Mouse (Mus musculus): ENCODE results near the gene Bcar1.

Gene Bcar1

DNA sequence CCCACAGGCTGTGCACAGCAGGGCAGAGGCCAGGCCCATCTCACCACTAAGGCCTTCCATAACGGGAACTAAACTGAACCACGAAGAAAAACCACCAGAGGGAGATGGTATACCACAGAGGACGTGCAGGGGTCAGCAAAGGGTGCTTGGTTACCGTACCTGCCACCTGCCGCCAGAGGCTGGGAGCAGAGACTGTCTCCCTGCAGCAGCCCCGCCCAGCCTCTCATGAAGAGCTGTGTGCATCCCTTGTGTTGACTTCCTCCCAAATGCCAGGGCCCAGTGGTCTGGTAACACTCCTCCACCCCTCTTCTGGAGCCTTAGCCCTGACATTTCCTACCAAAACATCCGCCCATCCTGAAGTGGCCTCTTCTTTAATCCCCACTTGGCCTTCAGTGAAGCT, 4.0 kb downstream of the Bcar1 start:
- DNase-seq (ENCODE audit: low spot score): no peak

DNA sequence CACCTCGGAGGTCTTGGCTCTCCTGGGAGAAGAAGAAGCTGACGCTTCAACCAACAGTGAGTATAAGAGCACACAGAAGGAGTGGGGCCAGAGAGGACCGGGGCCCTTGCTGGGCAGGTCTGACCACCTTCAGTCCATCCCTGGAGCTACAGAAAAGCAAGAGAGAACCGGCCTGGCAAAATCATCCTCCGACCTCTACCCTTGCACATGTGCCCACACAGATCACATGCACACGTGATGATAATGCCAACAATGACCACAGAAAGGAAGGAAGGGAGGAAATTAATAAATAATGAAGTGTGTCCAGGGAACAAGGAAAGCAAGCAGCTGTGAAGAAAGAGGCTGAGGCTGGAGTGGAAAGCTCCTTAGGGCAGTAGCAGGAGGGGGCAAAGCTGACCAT, 4.7 kb downstream of the Bcar1 start:
- DNase-seq (ENCODE audit: low spot score): no peak

DNA sequence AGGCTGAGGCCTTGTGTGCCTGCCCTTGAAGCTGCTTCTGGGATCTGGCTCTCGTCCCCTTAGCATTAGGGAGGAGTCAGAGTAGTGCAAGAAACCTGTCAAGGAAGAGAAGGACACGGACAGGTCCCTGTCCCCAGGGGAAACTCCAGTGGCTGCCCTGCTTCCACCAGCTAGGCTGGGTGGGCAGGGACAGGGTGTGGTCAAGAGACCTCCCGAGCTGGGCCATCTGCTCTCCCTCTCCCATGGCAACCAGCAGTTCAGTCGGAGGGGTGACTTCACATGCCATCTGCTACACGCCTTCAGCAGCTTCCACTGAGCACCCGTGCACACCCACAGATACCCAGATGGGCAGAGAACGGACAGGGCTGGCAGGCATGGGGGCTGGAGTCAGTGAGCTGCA, 7.3 kb downstream of the Bcar1 start:
- DNase-seq (ENCODE audit: low spot score): no peak

DNA sequence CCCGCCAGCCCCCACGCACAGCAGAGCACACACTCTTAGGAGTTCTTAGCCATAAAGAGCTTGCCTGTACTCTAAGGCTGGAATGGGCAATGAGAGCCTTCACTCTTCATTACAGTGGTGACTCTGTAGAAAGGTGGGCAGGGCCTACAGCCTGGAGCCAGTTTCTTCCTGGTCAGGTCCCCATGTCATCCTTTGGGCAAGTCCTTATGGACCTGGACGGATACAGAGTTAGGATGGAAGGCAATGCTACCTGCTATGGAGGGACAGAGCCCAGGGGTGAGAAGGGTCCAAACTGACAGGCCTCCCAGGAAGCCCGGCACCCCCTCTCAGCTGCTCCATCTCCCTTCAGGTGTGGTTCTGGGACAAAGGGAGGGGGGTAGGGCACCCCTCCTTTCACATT, 7.8 kb downstream of the Bcar1 start:
- DNase-seq (ENCODE audit: low spot score): no peak

DNA sequence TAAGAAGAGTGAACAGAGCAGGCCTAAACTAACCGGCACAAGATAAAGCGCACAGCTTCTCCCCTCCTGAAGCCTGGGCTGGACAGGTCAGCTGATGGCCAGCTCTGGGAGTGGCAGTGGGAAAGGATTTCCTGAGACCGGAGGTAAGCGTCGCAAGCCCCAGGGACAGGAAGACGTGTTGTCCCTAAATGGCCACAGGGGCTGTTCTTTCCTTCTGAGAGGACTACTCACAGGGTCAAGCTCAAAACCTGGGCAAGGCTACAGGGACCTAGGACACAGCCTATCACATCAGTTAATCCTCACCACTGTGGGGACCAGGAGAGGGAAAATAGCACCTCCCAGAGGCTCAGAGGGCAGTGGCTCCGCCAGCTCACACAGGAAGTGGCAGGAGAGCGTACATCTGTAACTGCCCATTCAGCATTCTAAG, 8.3 kb downstream of the Bcar1 start:
- DNase-seq (ENCODE audit: low spot score): no peak

DNA sequence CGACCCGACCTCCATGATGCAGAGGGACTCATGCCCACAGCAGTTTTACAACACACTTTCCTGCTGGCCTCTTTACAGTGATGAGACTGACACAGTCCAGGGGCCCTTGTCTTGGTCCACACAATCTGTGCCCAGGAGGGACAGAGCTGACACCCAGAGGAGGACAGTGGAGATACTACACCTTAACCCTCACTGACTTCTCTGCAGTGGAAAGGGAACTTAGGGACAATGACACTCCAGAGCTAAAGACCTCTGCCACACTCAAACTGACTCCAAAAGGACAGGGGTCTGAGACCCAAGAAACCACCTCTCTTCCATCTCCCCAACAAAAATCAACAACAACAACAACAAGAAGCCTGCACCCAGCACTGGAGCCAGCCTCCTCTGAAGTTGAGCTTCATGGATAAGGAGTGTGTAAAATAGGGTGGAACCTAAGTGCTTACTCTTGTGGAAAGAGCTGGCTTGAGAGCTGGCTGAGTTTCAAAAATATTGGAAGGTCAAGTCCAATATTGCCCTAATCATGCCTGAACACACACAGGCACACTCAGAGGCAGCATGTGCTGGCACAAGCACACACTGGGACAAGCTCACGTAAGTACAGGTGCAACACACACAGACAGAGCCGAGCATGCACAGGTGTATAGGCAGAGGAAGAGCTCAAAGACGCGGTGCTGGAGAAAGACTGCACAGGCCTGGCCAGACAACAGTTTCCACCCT, 9.2 kb downstream of the Bcar1 start:
- no peak for DNase-seq (ENCODE audit: low spot score)

DNA sequence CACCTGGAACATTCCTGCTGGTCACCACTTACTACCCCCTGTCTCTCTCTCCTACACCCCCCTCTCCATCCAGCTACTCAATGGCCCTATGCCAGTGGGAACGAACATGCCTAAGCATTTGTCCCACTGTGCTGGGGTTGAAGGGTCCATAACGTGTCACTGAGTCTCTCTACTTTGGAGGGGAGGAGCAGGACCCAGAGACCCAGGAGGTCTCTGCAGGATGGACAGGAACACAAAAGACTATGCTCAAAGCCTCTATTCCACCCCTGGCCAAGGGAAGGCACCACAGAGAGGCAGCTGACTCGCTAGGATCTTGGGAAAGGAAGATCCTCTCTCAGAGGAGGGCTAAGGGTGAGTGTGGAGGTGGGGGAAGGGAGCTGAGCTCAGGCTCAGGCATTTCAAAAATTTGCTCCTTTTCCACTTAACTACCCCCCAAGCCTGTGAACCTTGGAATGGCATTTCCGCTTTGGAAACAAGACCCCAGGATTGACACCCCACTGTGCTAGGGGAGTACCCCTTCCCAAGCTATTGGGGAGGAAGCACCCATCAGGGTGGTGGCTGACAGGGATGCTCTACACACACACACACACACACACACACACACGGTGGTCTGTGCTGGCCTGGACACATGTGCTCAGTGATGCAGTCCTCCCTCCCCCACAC, 9.9 kb downstream of the Bcar1 start:
- no peak for DNase-seq (ENCODE audit: low spot score)

DNA sequence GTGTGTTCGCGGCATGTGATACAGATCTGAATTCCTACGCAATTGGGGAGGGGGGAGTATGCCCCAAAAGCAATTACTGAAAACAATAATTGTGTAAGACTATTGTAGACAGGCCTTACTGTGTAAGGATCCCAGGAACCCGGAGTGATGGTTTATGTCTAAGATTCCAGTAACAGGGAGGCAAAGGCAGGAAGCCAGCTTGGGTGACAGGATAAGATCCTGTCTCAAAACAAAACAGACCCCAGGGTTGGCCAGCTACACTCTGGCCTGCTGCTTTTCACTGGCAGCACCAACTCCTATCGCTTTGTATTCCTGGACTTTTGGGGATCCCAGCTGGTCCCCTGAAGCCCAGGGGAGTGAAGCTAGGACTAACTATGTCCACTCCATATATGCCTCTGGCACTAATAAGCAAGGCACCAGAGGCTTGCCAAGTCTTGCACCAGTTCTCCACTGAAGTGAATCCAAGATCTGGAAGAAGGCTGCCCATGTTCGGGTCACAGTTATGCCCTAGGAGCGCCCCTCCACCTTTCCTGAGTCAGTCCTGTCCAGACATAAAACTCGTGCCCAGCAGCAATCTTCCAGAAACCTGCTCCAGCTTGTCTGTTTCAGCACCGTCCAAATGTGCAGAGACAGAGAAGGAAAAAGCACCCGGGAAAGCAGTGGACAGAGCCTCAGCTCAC, 11.1 kb downstream of the Bcar1 start:
- no peak for DNase-seq (ENCODE audit: low spot score)

DNA sequence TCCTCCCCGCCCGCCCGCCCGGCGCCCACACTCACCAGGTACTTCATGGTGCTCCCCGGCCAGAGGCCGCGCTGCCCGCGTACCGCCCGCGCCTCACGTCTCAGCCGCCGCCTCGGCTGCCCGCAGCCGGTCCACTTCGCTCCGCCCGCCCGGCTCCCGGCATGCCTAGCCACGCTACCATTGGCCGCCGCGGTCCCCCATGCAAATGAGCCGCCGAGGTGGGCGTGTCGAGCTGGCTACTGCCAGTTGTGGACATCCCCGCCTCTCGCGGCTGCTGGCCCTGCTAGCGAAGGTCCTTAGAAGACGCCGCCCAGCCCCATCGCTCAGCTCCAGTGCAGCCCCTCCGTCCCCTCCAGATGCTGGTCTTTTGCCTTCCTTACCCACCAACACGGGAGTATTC, 11.6 kb downstream of the Bcar1 start:
- peak; percentile 78 for DNase-seq (ENCODE audit: low spot score)

DNA sequence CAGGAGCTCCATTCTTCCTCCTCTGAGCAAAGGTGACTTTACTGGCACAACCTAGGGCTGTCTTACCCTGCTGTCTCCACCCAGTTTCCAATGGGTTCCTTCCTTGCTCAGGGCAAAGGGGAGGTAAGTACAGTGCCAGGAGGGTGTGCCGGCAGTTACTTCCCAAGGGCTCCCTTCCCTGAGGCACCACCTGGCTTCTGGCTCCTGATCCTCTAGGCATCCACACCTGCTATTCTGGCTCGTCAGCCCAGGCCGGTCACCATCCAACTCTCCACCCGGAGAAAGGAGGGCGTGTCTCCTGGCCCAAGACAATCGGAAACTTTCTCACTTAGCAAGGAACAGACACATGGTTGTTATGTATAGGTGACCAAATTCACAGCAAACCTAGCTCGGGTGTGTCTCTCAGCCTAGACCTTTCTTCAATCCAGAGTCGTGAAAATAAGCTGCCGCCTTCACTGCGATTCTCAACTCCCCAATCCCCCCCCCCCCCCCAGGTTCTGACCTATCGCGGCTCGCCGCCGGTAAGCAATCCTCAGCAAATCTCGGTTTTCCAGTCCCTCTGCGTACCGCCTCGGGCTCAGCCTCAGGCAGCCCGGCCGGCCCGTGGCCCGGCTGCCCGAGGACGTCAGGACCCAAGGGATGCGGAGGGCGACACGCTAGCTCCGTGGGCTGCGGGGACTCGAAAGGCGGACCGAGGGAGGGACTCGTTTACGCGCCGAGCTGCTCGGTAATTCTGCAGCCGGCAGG, 12.2 kb downstream of the Bcar1 start:
- DNase-seq (ENCODE audit: low spot score): no peak

DNA sequence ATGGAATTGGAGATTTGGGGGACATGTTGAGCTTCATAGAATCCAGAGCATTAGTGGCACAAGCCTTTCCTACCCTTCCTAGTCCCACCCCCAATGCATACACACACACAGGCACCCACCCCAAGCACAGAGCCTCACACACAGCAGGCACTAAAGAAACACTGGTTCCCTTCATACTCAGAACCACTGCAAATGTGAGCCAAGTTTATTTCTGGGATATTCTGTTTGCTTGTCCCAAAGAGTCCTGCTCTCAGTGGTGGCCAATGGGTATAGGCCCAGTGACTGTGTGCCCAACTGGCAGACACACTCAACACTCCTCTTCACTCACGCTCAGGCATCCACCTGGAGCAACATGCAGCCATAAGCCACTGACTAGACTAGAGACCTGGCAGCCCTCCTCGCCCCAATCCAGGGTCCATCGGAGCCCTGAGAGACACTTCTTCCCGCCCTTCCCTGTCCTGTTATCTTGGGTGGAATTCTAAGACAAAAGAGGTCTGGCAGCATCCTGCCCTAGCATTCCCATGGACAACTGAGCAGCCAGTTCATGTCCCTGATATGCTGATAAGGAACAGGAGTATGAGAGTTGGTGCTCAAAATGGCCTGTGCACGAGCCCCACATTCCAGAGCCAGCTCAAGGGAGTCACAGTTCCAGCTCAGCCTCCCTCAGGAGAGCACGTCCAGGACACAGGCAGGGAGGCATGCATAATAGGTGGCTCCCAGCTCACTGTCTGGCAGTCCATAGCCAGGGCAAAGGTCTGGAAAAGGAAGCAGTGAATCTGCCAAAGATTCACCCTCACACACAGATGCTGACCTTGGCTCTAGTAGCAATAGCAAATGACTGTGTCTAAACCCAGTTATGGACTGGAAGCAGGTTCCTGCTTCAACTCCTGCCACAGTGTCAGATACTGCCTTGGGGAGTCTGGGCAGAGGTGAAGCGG, 14.1 kb downstream of the Bcar1 start:
- DNase-seq (ENCODE audit: low spot score): no peak

DNA sequence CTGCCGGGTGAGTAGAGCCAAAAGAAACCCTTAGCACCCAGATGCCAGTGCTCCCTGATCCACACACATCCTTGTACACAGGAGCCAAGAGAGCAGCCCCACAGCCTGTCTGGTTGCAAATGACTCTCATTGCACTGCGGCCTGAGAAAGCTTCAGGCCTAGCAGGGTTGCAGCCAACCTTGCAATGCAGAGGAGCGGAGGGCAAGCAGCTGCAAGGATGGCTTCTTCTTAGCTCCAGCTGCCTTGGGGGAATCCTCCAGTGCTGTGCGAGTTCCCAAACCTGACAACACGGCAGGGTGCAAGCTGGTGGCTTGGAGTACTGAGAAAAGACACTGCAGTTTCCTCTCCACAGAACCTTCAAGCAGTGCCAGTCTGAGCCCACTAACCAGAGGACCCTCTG, 15.1 kb downstream of the Bcar1 start:
- DNase-seq (ENCODE audit: low spot score): no peak

DNA sequence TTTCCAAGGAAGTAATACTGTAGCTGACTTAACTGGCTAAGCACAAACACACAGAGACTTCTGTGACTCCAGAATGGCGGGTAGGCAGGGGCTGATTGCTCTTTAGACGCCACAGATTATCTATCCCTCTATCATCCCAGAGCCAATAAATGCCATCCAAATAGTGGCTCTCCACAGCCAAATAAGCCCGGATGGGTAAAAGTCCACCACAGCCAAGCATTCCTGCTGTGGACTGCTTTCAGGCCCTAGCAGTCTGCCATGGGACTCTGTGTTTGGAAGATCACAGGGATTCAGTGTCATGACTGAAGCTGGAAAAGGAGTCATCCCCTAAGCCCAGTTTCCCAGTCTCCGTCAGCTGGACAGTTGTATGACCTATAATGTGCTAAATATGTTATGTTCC, 16.1 kb downstream of the Bcar1 start:
- DNase-seq (ENCODE audit: low spot score): no peak

DNA sequence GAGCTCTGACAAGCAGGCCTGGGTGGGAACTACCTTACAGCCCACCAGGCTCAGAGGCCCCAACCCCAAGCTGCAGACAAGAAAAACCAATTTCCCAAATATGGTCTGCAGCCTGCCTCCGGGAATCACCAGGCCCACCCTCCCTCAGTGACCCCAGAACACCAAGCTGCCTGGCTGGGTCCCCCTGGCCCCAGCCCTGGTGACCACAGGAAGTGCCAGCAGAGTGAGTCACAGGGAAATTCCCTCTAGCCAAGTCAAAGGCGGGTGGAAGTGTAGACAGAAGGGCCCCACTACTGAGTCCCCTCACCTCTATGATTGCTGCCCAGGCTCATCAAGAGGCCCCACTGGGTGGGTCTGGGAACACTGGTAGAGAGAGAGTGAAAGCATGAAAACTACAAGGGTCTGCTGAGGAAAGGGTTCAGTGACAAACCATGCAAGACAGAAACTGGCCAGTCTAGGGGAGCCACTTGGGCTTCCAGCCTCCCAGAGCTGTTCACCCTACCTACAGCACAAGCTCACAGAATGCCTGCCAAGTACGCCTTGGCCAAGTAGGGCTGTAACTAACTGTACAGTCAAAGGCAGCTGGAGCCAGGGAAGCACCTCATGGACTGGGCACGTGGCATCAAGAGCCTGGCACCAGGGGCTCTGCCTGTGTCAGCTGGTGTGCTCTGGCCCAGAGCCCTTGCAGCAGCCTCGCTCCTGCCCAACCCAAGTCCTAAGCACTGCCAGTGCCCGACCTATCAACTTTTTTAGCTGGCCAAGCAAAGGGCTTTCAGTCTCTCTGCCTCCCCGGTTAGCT, 17.3 kb downstream of the Bcar1 start:
- no peak for DNase-seq (ENCODE audit: low spot score)

DNA sequence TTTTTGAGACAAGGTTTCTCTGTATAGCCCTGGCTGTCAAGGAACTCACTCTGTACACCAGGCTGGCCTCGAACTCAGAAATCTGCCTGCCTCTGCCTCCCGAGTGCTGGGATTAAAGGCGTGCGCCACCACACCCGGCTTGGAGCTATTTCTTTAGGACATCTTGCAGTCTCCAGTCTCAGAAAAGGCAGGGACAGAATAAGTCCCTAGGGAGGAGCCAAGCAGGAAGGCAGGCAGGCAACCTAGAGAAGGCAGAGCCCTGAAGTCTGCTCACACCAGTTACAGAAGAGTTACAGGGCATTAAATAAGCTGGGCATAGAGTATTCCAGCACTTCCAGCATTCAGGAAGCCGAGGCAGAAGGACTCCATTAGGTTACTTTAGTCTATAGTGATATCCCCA, 18.3 kb downstream of the Bcar1 start:
- DNase-seq (ENCODE audit: low spot score): no peak

DNA sequence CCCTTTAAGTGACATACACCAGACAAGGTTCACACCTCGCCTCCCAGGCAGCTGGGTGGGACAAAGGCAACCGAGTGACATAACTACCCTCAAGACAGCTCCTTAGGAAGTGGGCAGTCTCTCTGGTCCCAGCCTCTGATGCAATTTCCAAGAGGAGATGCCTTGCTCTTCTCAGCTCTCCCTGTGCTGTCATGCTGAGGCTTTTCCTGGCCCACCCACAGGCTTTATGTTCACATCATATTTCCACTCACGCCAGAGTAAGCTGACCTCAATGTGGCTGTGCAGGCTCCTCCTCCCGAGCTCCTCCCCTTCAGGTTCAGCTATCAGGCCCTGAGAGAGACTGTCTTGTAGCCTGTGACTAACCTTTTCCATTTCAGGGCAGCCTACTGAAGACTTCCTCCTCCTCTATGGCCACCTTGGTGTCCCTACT, 23.5 kb downstream of the Bcar1 start:
- no peak for DNase-seq (ENCODE audit: low spot score)

DNA sequence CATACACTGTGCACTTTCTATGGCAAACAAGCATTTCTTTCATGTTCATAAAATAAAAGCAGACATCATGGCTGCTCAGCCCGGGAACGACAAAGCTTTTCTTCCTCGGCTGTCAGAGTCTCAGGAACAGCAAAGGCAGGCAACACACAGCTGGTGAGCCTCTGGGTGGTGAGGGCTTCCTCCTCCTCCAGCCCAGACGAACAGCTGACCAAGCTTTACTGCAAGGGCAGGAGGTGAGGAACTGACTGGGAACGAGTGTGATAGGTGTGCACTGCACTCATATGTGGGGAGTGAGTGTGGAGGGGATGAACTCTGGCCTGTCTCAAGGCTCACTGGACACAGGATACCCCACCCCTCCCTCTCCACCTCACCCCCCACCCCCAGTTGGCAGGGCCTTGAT, 24.7 kb downstream of the Bcar1 start:
- no peak for DNase-seq (ENCODE audit: low spot score)

DNA sequence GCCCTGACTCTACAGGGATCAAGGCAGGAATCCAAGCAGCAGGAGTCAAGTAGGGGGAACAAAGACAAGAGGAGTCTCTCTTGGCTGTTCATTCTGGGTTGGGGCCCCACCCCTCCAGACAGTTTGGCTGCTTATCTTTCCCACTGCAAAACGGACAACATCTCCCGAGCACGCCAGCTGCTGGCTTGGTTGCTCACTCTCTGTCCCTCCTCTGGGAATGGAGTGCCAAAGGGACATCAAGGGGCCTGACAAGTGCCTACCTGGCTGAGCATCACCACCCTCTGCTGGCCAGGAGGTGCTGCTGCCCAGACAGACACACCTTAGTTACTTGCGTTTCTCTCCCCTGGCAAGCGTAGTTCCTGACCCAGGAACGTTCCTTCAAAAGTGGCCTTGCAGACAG, 25.7 kb downstream of the Bcar1 start:
- DNase-seq (ENCODE audit: low spot score): no peak

DNA sequence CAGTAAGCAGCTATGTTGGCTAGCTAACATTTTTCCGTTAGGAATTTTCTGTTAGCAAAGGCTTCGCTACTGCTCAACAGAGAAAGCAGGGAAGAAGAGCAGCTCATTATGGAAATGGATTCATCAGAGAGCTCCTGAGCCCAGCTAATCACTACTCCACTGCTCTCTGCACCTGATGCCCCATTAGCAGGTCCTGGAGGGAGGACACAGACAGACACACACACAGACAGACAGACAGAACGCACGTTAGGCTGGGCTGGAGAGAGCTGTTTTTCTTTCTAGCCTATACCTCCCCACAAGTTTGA, 26.2 kb downstream of the Bcar1 start:
- no peak for DNase-seq (ENCODE audit: low spot score)

DNA sequence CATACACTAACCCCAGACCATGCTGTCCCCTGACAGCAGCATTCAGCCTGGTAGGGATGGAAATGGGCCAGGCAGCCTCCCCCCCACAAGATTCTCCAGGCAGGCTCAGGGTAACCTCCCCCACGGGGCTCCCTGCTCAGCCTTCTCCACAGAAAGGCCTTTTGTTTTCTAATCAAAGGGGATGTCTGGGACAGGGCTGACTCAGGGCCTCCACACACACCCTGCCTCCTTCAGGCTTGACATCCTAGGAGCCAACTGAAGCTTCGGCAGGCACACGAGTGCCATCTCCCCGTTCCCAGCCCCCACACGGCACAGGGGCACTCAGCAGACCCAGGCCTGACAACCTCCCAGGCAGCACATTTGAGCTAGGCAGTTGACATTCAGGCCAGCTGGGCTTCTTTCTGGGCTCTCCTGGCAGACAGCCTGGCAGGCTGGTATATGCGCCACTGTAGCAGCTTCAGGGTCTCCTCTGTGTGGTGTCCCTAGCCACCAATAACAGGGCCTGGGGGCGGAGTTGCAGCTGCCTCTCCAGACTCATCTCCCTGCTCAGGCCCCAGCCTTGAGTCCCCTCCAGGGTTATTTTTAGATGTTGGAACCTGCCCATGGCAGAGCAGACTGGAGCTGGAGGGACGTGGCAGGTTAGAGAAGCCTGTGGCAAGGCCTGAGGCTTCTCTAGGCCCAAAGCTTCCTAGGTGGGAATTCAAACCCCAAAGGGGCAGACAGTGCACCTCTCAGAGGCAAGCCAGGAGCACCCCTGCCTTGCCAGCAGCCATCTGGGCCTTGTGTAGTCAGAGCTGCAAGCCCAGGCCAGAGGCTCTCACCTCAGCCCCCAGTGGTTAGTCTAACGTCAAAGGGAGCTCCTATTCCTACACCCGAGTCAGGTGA, 26.8 kb downstream of the Bcar1 start:
- no peak for DNase-seq (ENCODE audit: low spot score)

All from T-cell, adult 2 months (primary cell).